Mouse (Mus musculus): ENCODE results near the gene Cisd1. TPM values are rescaled to one million over a fixed set of nuclear protein-coding genes. Genes with fewer than 3 reads are reported as not detected.
"Not testable (repeated sequence)": the region's sequence is repeated elsewhere in the genome, so short reads cannot be mapped to it uniquely, and the experiment has no call there.

The Cisd1 gene
- polyA plus RNA-seq (2015; fragmentation: Nextera tagmentation; extraction: Ambion mirVana), result 60.6 and 66.3 TPM in 2 replicates

DNA sequence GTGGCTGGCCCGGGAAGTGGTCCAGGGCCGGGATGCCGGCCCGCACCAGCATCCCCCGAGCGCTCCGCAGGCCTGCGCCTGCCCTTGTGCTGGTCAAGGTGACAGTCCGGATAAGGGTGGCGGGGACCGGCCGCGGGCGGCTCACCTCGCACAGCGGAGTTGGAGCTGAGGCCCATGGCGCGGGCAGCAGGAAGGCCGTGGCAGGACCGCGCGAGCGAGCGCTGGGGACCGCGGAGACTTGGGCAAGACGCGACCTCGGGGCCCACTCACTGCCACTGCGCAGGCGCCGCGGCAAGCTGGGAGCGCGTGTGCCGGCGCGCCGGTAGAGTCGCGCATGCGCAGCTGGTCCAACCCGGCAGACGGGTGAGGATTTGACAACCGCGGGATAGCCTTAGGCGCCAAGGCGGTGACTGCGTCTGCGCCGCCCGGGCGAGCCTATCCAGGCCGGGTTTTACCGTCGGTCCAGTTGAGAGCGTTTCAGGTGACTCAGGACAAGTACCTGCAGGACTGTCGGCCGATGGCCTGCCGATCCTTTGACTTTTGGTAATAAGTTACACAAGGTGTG is at the start of gene Cisd1:
Gene Cisd1, minus strand, starts transcription at position 376 of the 565 bp plus-strand sequence.
- peak within 1 kb of the TSS; percentile 93 for H3K4me3 ChIP-seq (replicated peaks)
- no peaks in the 10 kb centered on the region for H3K27me3 ChIP-seq
- H3K9me3 ChIP-seq (replicated peaks), result no peaks in the 10 kb centered on the region
- H3K9ac ChIP-seq, result peak within 1 kb of the TSS; percentile 87
- no peaks in the 10 kb centered on the region for H3K36me3 ChIP-seq (replicated peaks)
- peak within 1 kb of the TSS; percentile 86 for H3K4me2 ChIP-seq
- peak; percentile 69 for ATAC-seq (ENCODE audit: insufficient read depth)
- WGBS (ENCODE audit: insufficient replicate concordance), result under 1% methylated on average over 60 of the region's 60 CpGs
- H3K27ac ChIP-seq (replicated peaks), result peak within 1 kb of the TSS; percentile 86
- peaks cover 83% of the 10 kb centered on the region for H3K4me1 ChIP-seq (replicated peaks)

DNA sequence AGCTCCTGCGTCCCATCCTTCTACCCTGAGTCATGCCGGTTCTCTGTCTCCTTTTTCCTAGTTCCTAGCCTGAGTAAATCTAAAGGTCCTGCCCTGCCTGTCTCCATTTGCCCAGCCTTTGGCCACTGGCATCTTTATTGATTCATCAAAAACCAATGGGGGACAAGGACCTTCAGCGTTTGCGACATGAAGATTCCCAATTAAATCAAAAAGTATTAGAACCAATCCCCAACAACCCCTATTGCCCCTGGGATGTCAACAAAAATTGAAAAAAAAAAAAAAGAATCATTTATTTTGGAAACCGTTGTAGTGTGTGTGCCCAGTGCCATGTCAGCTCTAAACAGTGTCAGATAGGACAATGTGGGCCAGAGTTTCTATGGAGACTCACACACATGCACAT is 44.6 kb upstream of the Cisd1 start:
- 0 out of 2 replicates have a peak, but pooled peaks cover 3% of the 10 kb centered on the region for H3K9me3 ChIP-seq (replicated peaks)
- 83% methylated on average over 5 of the region's 5 CpGs for WGBS (ENCODE audit: insufficient replicate concordance)

DNA sequence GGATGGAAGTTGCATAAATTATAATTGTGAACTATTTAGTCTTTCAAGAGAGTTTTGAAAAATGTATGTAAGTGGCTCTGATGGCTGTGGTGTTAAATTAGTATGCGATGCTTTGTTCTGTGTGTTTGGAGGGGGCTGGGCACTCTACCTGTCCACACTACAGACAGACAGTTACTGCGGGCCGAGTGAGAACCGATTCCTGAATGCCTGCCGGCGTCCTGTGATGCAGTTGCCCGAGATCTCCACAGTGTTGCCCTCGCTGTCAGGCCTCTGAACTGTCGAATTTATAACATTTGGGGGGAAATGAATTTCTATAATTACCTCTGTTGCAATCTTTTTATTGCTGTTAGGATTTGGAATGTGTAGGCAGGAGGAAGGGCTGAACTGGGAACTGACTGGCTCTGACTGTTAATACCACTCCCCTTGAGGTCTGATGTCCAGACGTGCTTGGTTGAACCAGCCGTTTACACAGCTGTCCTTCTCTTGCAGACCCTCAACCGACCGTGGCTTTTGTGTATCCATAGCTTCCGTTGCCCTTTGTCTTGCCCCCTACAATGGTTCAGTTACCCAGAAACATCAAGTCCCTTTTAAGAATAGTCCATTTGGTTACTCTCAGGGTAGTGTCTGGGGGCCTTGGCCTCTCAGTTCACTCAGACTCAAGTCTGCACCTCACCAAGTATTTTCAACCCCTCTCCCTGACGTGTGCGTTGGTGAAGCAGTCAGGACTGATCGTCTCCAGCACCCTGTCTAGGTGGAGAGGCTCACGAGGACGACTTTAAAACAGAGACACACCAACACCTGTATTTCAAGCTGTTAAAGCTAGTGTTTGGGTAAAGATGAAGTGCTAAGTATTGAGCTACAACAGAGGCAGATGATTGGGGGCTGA is 39.6 kb upstream of the Cisd1 start:
- no peak for ATAC-seq (ENCODE audit: insufficient read depth)
- no peak overlapping the region for H3K4me3 ChIP-seq (replicated peaks)
- H3K4me1 ChIP-seq (replicated peaks), result no peaks in the 10 kb centered on the region
- no peak overlapping the region for H3K9ac ChIP-seq
- no peaks in the 10 kb centered on the region for H3K9me3 ChIP-seq (replicated peaks)
- H3K36me3 ChIP-seq (replicated peaks), result peaks cover 27% of the 10 kb centered on the region
- H3K27me3 ChIP-seq, result no peaks in the 10 kb centered on the region
- H3K27ac ChIP-seq (replicated peaks), result no peak overlapping the region
- WGBS (ENCODE audit: insufficient replicate concordance), result 74% methylated on average over 19 of the region's 19 CpGs
- no peak overlapping the region for H3K4me2 ChIP-seq

More for the DNA sequence above, 44.6 kb upstream of the Cisd1 start:
- no peaks in the 10 kb centered on the region for H3K36me3 ChIP-seq (replicated peaks)
- no peak for ATAC-seq (ENCODE audit: insufficient read depth)
- H3K9ac ChIP-seq, result no peak overlapping the region
- no peak overlapping the region for H3K27ac ChIP-seq (replicated peaks)
- no peaks in the 10 kb centered on the region for H3K27me3 ChIP-seq
- no peaks in the 10 kb centered on the region for H3K4me1 ChIP-seq (replicated peaks)
- no peak overlapping the region for H3K4me3 ChIP-seq (replicated peaks)
- H3K4me2 ChIP-seq, result no peak overlapping the region

- not testable (repeated sequence) for ATAC-seq (ENCODE audit: insufficient read depth); H3K27me3 ChIP-seq; H3K9ac ChIP-seq; H3K4me2 ChIP-seq; H3K9me3 ChIP-seq (replicated peaks); H3K4me3 ChIP-seq (replicated peaks); H3K27ac ChIP-seq (replicated peaks); H3K4me1 ChIP-seq (replicated peaks)
- 62% methylated on average over 6 of the region's 6 CpGs for WGBS (ENCODE audit: insufficient replicate concordance)
- peaks cover 36% of the 10 kb centered on the region for H3K36me3 ChIP-seq (replicated peaks)
These were observed 38.8 kb upstream of the Cisd1 start for GRCm38 (mm10) chr10:71383552-71383924.

DNA sequence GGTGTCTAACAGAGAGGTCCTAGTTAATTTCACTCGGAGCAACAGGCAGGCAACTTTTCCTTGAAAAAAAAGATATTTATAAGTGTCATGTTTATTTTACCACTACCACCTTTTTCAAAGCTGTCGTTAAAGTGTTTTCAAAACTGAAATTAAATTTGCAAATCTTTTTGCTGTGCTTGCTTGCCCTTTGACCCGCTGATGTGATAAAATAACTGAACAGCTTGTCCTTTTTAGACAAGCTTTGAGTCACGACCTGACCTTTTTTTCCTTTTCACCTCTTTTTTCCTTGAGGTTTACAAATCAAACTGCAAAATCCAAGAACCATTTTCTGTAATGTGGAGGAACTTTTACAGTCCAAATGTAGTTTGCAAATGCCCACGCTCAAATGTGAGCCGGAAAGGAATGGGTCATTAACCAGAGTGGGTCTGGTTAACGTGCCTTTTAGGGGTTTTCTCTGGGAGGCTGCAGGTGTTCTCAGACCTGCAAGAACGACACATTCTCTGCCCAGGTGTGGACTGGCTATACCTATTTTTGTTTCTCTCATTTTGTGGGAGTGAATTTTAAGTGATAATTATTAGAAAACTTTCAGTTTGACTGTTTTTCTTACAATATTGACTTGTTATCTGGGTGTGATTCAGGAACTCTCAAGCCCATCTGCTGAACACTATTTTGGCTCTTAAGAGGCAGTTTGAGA is 38.3 kb upstream of the Cisd1 start:
- H3K9me3 ChIP-seq (replicated peaks), result no peaks in the 10 kb centered on the region
- H3K4me3 ChIP-seq (replicated peaks), result no peak overlapping the region
- H3K36me3 ChIP-seq (replicated peaks), result peaks cover 40% of the 10 kb centered on the region
- no peaks in the 10 kb centered on the region for H3K27me3 ChIP-seq
- no peak overlapping the region for H3K9ac ChIP-seq
- no peak overlapping the region for H3K4me2 ChIP-seq
- 72% methylated on average over 8 of the region's 8 CpGs for WGBS (ENCODE audit: insufficient replicate concordance)
- H3K27ac ChIP-seq (replicated peaks), result no peak overlapping the region
- H3K4me1 ChIP-seq (replicated peaks), result no peaks in the 10 kb centered on the region
- ATAC-seq (ENCODE audit: insufficient read depth), result no peak

DNA sequence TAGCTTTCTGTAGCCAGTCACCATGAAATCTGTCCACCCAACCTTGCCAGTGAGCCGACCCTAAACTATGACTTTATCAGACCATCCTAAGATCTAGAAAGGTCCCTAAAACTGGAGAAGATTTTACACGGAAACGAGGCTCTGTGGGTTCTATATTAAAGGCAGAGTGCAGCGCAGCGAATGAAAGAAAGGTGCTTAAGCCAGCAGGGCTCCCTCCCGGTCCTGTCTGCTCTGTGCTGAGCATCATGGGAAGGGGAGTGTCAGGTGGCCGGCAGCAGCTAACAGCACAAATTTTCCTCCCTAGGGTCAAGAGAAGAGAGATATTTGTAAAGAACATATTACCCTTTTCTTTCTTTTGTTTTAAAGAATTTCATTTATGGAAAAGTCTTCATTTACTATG is 37.4 kb upstream of the Cisd1 start:
- no peak overlapping the region for H3K4me3 ChIP-seq (replicated peaks)
- WGBS (ENCODE audit: insufficient replicate concordance), result 72% methylated on average over 7 of the region's 7 CpGs
- H3K9me3 ChIP-seq (replicated peaks), result no peaks in the 10 kb centered on the region
- H3K4me1 ChIP-seq (replicated peaks), result no peaks in the 10 kb centered on the region
- ATAC-seq (ENCODE audit: insufficient read depth), result no peak
- H3K36me3 ChIP-seq (replicated peaks), result peaks cover 45% of the 10 kb centered on the region
- H3K9ac ChIP-seq, result no peak overlapping the region
- no peak overlapping the region for H3K4me2 ChIP-seq
- H3K27ac ChIP-seq (replicated peaks), result no peak overlapping the region
- H3K27me3 ChIP-seq, result no peaks in the 10 kb centered on the region

DNA sequence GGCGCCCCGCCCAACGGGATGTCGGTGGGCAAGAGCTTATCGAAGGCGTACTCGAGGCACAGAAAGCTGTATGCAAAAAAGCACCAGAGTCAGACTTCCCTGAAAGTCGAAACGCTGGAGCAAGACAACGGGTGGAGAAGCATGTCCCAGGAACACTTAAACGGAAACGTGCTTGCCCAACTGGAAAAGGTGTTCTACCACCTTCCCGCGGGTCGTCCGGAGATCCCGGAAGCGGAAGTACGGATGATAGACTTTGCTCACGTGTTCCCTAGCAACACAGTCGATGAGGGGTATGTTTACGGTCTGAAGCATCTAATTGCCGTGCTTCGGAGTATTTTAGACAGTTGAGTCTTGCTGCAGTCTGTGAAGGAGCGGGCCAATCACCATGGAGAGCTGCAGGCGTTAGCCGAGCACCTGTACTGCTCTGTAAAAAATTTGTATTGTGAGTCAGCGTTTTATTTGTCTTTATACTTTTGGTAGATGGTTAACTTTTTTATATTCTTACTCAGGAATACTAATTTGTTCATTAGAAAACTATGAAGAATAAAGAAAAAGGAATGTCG is 36.8 kb upstream of the Cisd1 start:
- no peak overlapping the region for H3K9ac ChIP-seq
- peaks cover 51% of the 10 kb centered on the region for H3K36me3 ChIP-seq (replicated peaks)
- H3K27me3 ChIP-seq, result no peaks in the 10 kb centered on the region
- no peaks in the 10 kb centered on the region for H3K4me1 ChIP-seq (replicated peaks)
- H3K27ac ChIP-seq (replicated peaks), result no peak overlapping the region
- H3K4me2 ChIP-seq, result no peak overlapping the region
- no peaks in the 10 kb centered on the region for H3K9me3 ChIP-seq (replicated peaks)
- no peak for ATAC-seq (ENCODE audit: insufficient read depth)
- no peak overlapping the region for H3K4me3 ChIP-seq (replicated peaks)
- WGBS (ENCODE audit: insufficient replicate concordance), result 85% methylated on average over 29 of the region's 29 CpGs

- no peak for ATAC-seq (ENCODE audit: insufficient read depth)
- Histone ChIP-seq H3K4me3 (replicated peaks) (no peak overlapping the region), H3K27ac (replicated peaks) (no peak overlapping the region), H3K4me1 (replicated peaks) (no peaks in the 10 kb centered on the region), H3K27me3 (no peaks in the 10 kb centered on the region), H3K9me3 (replicated peaks) (no peaks in the 10 kb centered on the region), H3K9ac (no peak overlapping the region), H3K36me3 (replicated peaks) (peaks cover 55% of the 10 kb centered on the region), H3K4me2 (no peak overlapping the region)
- 85% methylated on average over 7 of the region's 7 CpGs for WGBS (ENCODE audit: insufficient replicate concordance)
These were observed 35.7 kb upstream of the Cisd1 start for GRCm38 (mm10) chr10:71380406-71380805.

- WGBS (ENCODE audit: insufficient replicate concordance), result 69% methylated on average over 6 of the region's 6 CpGs
- H3K4me1 ChIP-seq (replicated peaks), result no peaks in the 10 kb centered on the region
- H3K4me2 ChIP-seq, result no peak overlapping the region
- H3K9ac ChIP-seq, result no peak overlapping the region
- H3K27ac ChIP-seq (replicated peaks), result no peak overlapping the region
- H3K4me3 ChIP-seq (replicated peaks), result no peak overlapping the region
- no peaks in the 10 kb centered on the region for H3K9me3 ChIP-seq (replicated peaks)
- H3K36me3 ChIP-seq (replicated peaks), result peaks cover 48% of the 10 kb centered on the region
- ATAC-seq (ENCODE audit: insufficient read depth), result no peak
- no peaks in the 10 kb centered on the region for H3K27me3 ChIP-seq
These were observed 31.3 kb upstream of the Cisd1 start for GRCm38 (mm10) chr10:71376014-71376413.

- 65% methylated on average over 11 of the region's 11 CpGs for WGBS (ENCODE audit: insufficient replicate concordance)
- Histone ChIP-seq H3K9me3 (replicated peaks) (no peaks in the 10 kb centered on the region), H3K36me3 (replicated peaks) (peaks cover 30% of the 10 kb centered on the region), H3K27ac (replicated peaks) (no peak overlapping the region), H3K27me3 (no peaks in the 10 kb centered on the region), H3K4me1 (replicated peaks) (peaks cover 7% of the 10 kb centered on the region), H3K4me2 (no peak overlapping the region), H3K9ac (no peak overlapping the region), H3K4me3 (replicated peaks) (no peak overlapping the region)
- no peak for ATAC-seq (ENCODE audit: insufficient read depth)
These were observed 29.0 kb upstream of the Cisd1 start for GRCm38 (mm10) chr10:71373706-71374105.

DNA sequence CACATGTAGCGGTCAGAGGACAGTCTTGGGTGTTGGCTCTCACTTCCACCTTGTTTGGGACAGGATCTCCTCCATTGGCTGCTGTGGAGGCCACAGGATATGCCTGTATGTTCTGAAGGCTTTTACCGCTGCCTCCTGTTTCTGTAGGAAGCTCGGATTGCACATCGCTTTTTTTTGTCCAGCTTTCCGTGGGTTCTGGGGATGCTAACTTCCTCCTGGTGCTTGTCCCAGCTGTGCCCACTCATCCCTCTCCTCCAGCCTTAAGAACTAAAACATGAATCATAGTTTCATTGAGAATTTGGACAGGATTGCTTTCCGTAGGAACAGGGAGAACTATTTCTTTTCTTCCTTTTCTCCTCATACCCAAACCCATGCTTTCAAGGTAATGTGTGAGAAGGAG is 27.1 kb upstream of the Cisd1 start:
- ATAC-seq (ENCODE audit: insufficient read depth), result no peak
- H3K36me3 ChIP-seq (replicated peaks), result peaks cover 22% of the 10 kb centered on the region
- H3K9ac ChIP-seq, result no peak overlapping the region
- no peaks in the 10 kb centered on the region for H3K9me3 ChIP-seq (replicated peaks)
- no peaks in the 10 kb centered on the region for H3K27me3 ChIP-seq
- no peak overlapping the region for H3K4me2 ChIP-seq
- H3K27ac ChIP-seq (replicated peaks), result no peak overlapping the region
- WGBS (ENCODE audit: insufficient replicate concordance), result 77% methylated on average over 6 of the region's 6 CpGs
- no peak overlapping the region for H3K4me3 ChIP-seq (replicated peaks)
- H3K4me1 ChIP-seq (replicated peaks), result peaks cover 14% of the 10 kb centered on the region
